Mouse (Mus musculus) liver, adult (tissue): ENCODE results near the gene Pitpnc1.
A peak's percentile ranks its signal among the peaks of the same experiment; 100 is the strongest.

Experiments used
- GATA4 ChIP-seq: IDR thresholded peaks from 2 replicates; pipeline ENCODE4 v1.6.1; 2014; ENCODE audit warnings: mild to moderate bottlenecking, low read length; ENCODE audit not compliant: insufficient replicate concordance

Gene Pitpnc1

DNA sequence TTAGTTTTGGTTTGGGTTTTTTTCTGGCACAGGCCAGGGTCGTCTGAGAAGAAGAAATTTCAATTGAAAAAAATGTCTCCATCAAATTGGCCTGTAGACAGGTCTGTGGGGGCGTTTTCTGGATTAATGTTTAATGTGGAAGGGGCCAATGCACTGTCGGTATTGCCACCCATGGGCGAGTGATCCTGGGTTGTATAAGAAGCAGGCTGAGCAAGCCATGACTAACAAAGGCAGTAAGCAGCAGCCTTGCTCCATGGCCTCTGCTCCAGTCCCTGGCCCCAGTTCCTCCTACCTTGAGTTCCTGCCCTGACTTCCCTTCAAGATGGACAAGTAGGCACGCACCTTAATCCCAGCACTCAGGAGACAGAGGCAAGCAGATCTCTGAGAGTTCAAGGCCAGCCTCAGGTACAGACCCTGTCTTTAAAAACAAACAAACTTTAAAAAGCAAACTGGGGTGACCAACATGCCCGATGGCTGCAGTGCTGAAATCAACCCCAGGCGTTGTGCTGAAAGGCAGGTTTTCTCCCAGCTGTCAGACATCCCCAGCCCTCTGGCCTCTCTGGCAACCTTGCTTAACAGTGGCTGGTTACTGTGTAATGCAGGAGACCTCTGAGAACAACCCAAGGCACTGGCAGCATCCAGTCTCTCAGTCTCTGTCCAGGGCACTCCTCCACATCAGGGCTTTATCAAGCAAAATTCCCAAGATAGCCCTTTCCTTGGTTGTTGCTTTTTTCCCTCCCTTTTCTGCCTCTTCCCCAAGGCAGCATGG, 39.1 kb downstream of the Pitpnc1 start:
- TF ChIP-seq GATA4: no peak

GRCm38 (mm10) chr11:107428011-107428410, 42.5 kb downstream of the Pitpnc1 start:
- peak; percentile 33; the same call in 1 of the 2 replicates for TF ChIP-seq GATA4

- TF ChIP-seq GATA4: no peak
These were observed 46.3 kb downstream of the Pitpnc1 start for GRCm38 (mm10) chr11:107424176-107424575.

DNA sequence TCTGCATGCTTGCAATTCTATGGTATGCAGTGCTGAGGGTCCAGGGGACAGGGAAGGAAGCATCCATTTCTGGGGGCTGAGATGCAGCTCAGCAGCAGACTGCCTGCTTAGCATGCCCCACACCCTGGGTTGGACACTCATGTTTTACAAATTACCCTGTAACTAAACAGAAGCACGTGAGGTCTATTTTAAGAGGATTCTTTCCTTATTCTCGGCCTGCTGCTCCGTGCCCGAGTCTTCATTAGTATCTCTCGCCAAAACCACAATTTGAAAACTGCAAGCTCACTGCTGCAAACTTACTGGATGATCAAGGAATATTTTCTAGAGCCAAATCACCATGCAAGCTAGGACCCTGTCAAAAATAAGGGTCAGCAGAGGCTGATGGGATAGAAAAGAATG, 48.1 kb downstream of the Pitpnc1 start:
- TF ChIP-seq GATA4: no peak

DNA sequence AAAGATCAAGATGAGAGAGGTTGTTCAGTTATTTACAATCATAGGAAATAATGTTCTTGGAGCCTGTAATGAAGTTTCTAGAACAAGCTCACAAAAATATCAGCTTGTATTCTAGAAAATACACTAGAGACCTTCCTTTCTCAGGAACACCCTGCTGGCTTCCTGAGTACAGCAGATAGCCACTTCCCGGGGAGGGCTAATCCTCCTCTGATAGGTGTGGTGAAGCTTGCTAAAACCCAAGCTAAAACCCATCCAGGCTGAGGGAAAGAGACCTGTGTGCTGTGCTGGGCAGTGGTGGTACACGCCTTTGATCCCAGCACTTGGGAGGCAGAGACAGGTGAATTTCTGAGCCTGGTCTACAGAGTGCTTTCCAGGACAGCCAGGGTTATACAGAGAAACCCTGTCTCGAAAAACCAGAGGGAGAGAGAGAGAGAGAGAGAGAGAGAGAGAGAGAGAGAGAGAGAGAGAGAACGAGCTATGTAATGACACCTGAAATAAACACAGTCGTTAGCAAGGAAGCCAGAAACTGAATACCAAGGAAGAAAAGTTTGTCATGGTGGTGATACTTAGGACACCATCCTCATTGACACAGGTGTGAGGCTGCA, 48.6 kb downstream of the Pitpnc1 start:
- TF ChIP-seq GATA4: peak; percentile 76; the same call in 1 of the 2 replicates

GRCm38 (mm10) chr11:107419925-107420324, 50.6 kb downstream of the Pitpnc1 start:
- TF ChIP-seq GATA4: no peak

DNA sequence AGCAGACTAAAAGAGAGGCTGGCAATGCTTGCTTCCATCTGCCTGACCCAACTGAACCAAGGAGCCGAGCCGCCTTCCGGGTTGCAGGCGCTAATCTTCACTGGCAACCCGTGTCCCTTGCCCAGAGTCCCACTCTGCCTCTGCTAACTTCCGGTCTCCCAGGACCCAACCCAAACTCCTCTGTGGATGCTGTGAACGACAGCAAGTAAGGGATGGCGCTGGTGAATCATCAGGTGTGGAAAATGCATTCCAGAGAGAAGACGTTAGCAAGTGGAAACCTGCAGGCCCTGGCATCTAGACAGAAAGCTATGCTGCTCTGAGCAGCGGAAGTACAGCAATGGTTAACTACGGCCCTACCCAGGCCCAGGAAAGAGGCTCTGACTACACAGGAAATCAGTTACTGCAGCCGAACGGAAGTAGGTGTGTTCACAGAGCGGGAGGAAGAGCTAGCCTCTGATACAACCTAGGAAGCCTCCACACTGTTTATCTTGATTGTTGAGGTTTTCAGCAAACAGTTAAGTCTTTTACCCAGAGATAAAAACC, 53.4 kb downstream of the Pitpnc1 start:
- TF ChIP-seq GATA4: peak; percentile 49; the same call in 1 of the 2 replicates

- no peak for TF ChIP-seq GATA4
These were observed 54.0 kb downstream of the Pitpnc1 start for GRCm38 (mm10) chr11:107416561-107416926.

DNA sequence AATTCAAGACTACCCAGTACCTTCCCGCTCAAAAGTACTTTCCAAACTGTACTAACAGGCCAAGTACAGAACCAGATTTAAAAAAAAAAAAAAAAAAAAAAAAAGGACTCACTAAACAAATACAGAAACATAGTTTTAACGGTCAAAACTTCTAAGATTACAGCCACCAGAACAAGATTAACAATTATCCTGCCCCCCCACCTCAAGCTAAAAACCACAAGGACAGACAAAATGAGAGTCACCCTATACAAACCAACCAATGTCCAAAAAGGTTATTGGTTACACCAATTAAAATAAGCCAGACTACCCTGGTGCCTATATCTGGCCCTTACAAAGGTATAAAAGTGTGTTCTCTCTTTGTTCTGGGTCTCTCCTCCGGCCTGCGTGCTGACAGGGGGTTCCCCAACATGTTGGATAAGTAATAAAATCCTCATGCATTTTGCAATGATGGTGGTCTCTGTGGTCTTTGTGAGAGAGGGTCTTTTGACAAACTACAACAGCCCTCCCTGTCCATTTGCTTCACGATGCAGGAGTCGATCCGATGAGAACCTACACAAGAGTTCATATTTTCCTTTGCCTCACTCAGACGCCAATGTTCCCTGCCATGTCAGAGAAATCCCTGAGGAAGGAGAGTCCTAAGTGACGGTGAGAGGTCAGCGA, 54.5 kb downstream of the Pitpnc1 start:
- TF ChIP-seq GATA4: no peak

DNA sequence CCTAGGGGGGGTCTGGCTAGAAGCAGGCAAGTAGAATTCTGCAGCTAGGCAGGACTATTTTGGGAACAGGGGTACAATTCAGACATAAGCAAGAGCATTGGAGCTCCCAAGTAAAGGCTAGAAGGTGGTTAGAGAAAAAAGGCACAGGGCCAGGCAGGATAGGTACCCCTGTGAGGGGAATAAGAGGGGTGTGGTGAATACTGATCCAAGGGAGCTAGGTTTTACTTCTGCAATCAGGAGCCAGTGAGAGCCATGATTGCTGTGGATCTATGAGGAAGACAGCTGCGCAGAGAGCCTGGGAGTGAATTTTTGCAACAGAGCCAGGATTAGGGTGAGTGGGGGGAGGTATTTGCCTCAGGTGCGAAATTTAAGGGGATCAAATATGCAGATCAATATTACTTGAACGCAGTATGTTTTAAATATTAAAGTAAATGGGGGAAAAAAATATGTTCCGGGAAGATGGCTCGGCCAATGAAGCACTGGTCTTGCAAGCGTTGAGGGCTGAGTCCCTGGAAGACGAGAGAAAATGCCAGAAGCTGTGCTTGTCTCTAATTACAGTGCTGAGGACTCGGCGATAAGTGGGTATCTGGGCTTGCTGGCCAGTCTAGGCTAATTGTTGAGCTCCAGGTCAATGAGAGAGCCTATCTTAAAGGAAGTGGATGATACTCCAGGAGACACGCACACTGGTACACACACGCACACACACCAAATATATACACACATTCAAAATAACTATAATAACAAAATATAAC, 55.3 kb downstream of the Pitpnc1 start:
- TF ChIP-seq GATA4: peak; percentile 61; the same call in 1 of the 2 replicates

DNA sequence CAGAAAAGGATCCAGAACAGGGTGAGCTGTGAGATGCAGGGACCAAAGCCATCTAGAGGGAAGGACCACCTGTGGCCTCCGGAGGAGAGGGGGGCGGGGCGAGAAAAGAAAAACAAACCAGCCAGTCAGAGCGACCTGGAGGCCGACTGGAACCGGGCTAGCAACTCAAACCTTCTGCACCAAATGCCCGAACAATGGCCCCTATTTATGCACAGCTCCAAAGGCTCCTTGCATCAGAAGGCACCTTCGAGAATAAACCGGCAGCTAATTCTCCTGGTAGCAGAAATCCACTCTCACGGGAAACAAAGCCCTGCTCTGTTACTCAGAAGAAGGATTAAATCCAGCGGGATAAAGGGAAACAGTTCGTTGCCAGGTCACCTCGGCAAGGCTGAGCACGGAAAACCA, 57.2 kb downstream of the Pitpnc1 start:
- TF ChIP-seq GATA4: no peak

- TF ChIP-seq GATA4: no peak
These were observed 58.4 kb downstream of the Pitpnc1 start for GRCm38 (mm10) chr11:107412128-107412527.

DNA sequence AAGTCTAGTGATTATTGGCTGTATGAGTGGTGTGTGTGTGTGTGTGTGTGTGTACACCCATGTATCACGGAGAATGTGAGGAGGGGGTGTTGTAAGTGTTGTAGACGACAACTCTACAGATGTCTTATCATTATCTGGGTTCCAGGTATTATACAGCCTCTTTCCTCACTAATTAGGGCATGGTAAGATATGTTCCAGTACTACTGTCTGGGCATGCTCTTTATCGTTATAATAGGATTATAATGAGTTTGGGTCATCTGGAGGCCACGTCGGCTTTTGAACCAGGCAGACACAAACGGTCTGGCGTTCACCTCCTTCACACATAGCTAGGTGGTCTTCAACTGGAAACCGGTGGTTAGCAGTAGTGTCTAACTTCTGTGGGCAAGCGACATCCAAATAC, 58.9 kb downstream of the Pitpnc1 start:
- no peak for TF ChIP-seq GATA4

DNA sequence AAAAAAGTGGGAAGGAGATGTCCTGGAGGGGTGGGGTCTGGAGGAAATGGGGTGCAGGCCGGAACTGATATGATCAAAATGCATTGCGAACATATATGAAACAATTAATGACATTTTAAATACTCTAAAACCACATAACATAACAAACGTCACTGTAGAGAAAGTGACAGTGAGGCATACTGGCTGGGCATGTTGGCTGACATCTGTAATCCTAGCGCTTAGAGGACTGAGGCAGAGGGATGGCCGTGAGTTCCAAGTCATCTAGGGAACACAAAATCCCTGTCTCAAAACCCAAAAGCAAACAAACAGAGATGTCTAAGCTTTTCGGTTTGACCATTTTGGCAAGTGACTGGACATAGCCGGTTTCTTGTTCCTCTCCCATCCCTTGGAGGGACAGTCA, 59.7 kb downstream of the Pitpnc1 start:
- no peak for TF ChIP-seq GATA4

- TF ChIP-seq GATA4: no peak
These were observed 60.3 kb downstream of the Pitpnc1 start for GRCm38 (mm10) chr11:107410090-107410732.
